Mouse (Mus musculus) myocyte (in vitro differentiated cells): ENCODE measurements at regions not wholly inside any gene's neighbourhood (a gene's known extent, or its start where the extent isn't known, plus 50 kb on each side); places are given as distances from the start of the nearest gene placed in this dataset.

Experiments
- E2F4 ChIP-seq: IDR thresholded peaks from one replicate; pipeline ENCODE4 v1.6.1; 2011; ENCODE audit warnings: mild to moderate bottlenecking, control low read depth, moderate library complexity; ENCODE audit not compliant: insufficient read depth
- POLR2A ChIP-seq: IDR thresholded peaks from one replicate; pipeline ENCODE4 v1.6.1; 2011; ENCODE audit warnings: low read depth, mild to moderate bottlenecking, control low read depth, moderate library complexity; ENCODE audit not compliant: insufficient read length

DNA sequence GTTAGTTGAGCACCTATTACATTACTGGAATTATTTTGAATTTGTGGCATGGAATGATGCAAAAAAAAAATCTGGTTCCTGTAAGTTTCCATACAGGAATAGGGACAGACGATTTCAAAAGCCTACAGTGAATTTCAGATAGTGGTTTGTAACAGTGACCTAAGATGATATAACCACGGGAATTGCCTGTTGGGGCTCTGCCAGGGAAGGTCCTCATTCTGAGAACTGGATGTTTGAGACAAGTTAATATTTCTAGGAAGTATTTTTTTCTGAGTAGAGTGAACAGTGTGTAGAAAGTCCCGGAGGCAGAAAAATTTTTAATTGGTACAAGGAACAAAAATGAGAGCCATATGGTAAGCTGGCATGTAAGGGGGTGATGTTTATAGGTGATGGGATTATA lies 171.3 kb upstream of the Prickle1 start:
- TF ChIP-seq E2F4 = no peak
- no peak for TF ChIP-seq POLR2A
